Comparison of ENCODE assay signal across 20 mouse cellular contexts in the genomic region with DNA sequence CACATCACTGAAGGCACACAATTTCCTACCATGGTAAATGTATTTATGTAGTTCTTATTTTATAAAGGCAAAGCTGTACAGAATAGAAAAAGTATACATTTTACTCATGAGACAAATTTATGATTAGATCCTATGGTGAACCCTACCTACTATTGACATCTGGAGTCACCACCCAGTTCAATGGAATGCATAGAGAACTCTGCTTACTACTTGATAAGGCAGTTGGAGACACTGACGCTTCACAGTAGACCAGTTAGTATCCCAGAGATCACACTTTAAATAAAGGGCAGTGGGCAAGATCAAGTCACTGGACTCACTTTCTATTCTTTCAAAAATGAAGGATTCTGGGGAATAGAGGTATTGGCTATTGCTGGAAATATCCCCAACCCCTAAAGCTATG. TPM values are rescaled to one million over a fixed set of nuclear protein-coding genes. Genes with fewer than 3 reads are reported as not detected.
"Had no signal": no experiment of that assay in that cellular context is flagged by ENCODE, and none has a peak within 500 bp of the region (broad histone marks: within the 10 kb centered on the region; RNA-seq: fewer than 3 reads in every experiment).

No protein-coding gene starts in this region.

- H3K9me3 ChIP-seq: lung, embryonic 15.5 days; midbrain, embryonic 10.5 days; midbrain, embryonic 12.5 days; neural tube, embryonic 13.5 days; neural tube, embryonic 15.5 days had no signal

- H3K36me3 ChIP-seq: midbrain, embryonic 12.5 days had no signal

- H3K4me3 ChIP-seq: lung, embryonic 15.5 days; midbrain, embryonic 10.5 days; midbrain, embryonic 12.5 days; myocyte; neural tube, embryonic 13.5 days; neural tube, embryonic 15.5 days had no signal

- H3K4me1 ChIP-seq: midbrain, embryonic 10.5 days; midbrain, embryonic 12.5 days; neural tube, embryonic 13.5 days had no signal

- H3K27ac ChIP-seq: lung, embryonic 15.5 days; midbrain, embryonic 10.5 days; midbrain, embryonic 12.5 days; neural tube, embryonic 13.5 days; neural tube, embryonic 15.5 days had no signal

- H3K4me2 ChIP-seq: lung, embryonic 15.5 days; midbrain, embryonic 12.5 days; neural tube, embryonic 13.5 days; neural tube, embryonic 15.5 days had no signal

- DNase-seq: lung, adult 2 months; lung, postnatal 14 days; lung, postnatal 36 days; midbrain, embryonic 14.5 days; retina, postnatal 1 day; right cerebral cortex, adult 18-20 months; right cerebral cortex, postnatal 25 days; right cerebral cortex, postnatal 4 days; spleen, adult 18-20 months; thymus, adult 18-20 months; thymus, postnatal 14 days; thymus, postnatal 36 days had no signal

- H3K9ac ChIP-seq: lung, embryonic 15.5 days; midbrain, embryonic 12.5 days; neural tube, embryonic 13.5 days; neural tube, embryonic 15.5 days had no signal

- ATAC-seq: lung, postnatal 0 days; midbrain, embryonic 16.5 days had no signal

- H3K27me3 ChIP-seq: lung, embryonic 15.5 days; midbrain, embryonic 12.5 days; neural tube, embryonic 13.5 days; neural tube, embryonic 15.5 days had no signal

RNA-seq across cellular contexts. Expression of a gene that starts 49.1 kb away (rescaled TPM):
- polyA plus RNA-seq: myocyte had no signal
